Mouse (Mus musculus): ENCODE results near the gene Pakap.

DNA sequence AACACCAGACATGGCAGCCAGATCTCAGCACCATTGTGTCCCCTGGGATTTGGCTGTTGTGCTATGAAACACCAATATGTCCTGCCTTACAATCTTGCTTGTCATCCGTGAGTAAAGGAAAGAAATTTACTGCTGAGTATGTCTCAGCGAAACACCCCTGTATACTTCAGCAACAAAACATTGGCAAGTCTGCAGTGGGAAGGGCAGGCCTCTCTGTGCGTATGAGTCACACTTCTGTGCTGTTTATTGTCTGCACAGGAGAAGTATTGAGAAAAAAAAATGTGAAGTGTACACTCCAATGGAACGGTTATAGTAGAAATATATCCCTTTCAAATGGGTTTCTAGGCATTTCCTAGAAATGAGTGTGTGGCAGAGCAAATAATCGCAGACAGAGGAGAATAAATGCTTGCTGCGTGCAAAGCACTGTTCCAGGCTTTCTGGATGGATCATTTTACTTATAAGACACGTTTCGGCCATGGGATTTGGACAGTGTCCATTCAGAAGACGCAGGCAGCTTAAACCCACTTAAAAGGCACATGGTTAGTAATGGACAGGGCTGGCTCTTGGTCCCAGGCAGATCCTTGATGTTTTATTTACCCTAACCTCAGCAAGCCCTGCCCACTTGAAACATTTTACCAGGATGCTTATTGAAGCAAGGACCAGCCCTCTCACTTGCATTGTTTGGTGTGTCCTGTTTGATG lies 69.0 kb downstream of the Pakap start:
- TF ChIP-seq CTCF (IDR thresholded peaks at IDR 0.05; ENCODE audit: borderline replicate concordance, insufficient read depth, low read depth, low read length) (no peak), POLR2A (IDR thresholded peaks at IDR 0.05; ENCODE audit: borderline replicate concordance, insufficient read depth, low read length) (no peak)

Data from cerebellum, adult 2 months (tissue).